Mouse (Mus musculus) liver, adult 2 months (tissue): Measurements from ENCODE around the gene Rd3. TPM values are rescaled to one million over a fixed set of nuclear protein-coding genes. Genes with fewer than 3 reads are reported as not detected.

Source experiments
- DNase-seq: peaks from one replicate; pipeline ENCODE4 v3.0.0-alpha.2; 2011; ENCODE audit warnings: low read depth, low spot score; ENCODE audit errors: extremely low read depth
- H3K27ac ChIP-seq: fragments of 200-500 bp; replicated peaks from 2 replicates; pipeline ENCODE4 v1.5.1; 2012; ENCODE audit warnings: low read depth, mild to moderate bottlenecking, control low read depth, inconsistent platforms, low read length; ENCODE audit not compliant: insufficient read depth
- H3K27me3 ChIP-seq: fragments of 200-500 bp; 2 replicates; pipeline ENCODE4 v1.6.1; 2012; ENCODE audit warnings: mild to moderate bottlenecking, moderate library complexity, low read length, inconsistent platforms; ENCODE audit not compliant: control insufficient read depth, insufficient read depth
- H3K36me3 ChIP-seq: fragments of 200-500 bp; 2 replicates; pipeline ENCODE4 v1.6.1; 2012; ENCODE audit warnings: low read length, inconsistent platforms; ENCODE audit not compliant: control insufficient read depth, insufficient read depth
- H3K4me1 ChIP-seq: fragments of 200-500 bp; 2 replicates; pipeline ENCODE4 v1.6.1; 2011; ENCODE audit warnings: low read length; ENCODE audit not compliant: control insufficient read depth, insufficient read depth
- H3K4me3 ChIP-seq: fragments of 200-500 bp; 2 replicates; pipeline ENCODE4 v1.5.1; 2011; ENCODE audit warnings: low read depth, mild to moderate bottlenecking, control low read depth, low read length, moderate library complexity; ENCODE audit not compliant: insufficient read depth
- H3K79me2 ChIP-seq: fragments of 200-500 bp; 2 replicates; pipeline ENCODE4 v1.6.1; 2012; ENCODE audit warnings: inconsistent platforms, mild to moderate bottlenecking, low read length, moderate library complexity; ENCODE audit not compliant: control insufficient read depth, insufficient read depth
- H3K9ac ChIP-seq: fragments of 200-500 bp; 2 replicates; pipeline ENCODE4 v1.6.1; 2012; ENCODE audit warnings: low read depth, mild to moderate bottlenecking, control low read depth, inconsistent platforms, low read length
- CTCF ChIP-seq: fragments of 200-500 bp; IDR thresholded peaks from 2 replicates; pipeline ENCODE4 v1.5.1; 2011; ENCODE audit warnings: low read depth, low read length, control low read depth
- POLR2A ChIP-seq: fragments of 200-500 bp; IDR thresholded peaks from 2 replicates; pipeline ENCODE4 v1.6.1; 2011; ENCODE audit warnings: low read length, control low read depth; ENCODE audit not compliant: insufficient read depth; ENCODE audit errors: extremely low read depth
- WGBS: fragments of 180-500 bp; shearing (Covaris S2); methylation state at CpG from one replicate; pipeline ENCODE4 v1.1.7; 2018; 5-methylcytosine and 5-hydroxymethylcytosine counted together
- polyA plus RNA-seq: library from polyadenylated mRNA; depleted of rRNA; stranded (reverse); fragments of >200 nt; gene quantifications from 2 replicates; pipeline ENCODE4 v1.2.3, GENCODE M21; 2012; rRNA removed
- total RNA-seq: library from RNA; depleted of rRNA; stranded (reverse); fragments of >200 nt; gene quantifications from 2 replicates; pipeline ENCODE4 v1.2.3, GENCODE M21; 2014; rRNA removed

The Rd3 gene
- total and polyA plus RNA-seq, 2 experiments, result 0.46 to 1.6 TPM

DNA sequence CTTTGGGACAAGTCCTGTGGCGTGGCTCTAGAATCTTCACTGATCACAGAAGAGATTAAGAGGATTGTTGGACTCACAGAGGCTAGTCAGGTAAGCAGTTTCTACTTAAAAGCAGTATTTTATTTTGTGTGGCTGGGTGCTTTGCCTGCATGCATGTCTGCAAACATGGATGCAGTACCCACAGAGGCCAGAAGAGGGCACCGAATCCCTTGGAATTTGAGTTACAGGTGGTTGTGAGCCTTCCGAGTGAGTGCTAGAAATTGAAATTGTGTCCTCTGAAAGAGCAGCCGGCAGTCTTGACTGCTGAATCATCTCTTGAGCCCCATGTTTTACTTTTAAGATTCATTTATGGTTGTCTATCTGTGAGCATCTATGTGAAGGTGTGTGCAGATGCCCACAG is 18.3 kb downstream of the Rd3 start:
- H3K4me3 ChIP-seq, result no peak overlapping the region
- no peak overlapping the region for H3K9ac ChIP-seq
- H3K36me3 ChIP-seq, result peaks cover 3% of the 10 kb centered on the region; the same call in 1 of the 2 replicates
- H3K27ac ChIP-seq, result peak overlapping the region; percentile 30
- no peaks in the 10 kb centered on the region for H3K27me3 ChIP-seq
- peak; percentile 63 for DNase-seq
- TF ChIP-seq POLR2A (no peak), CTCF (peak; percentile 69)
- H3K4me1 ChIP-seq, result peaks cover 5% of the 10 kb centered on the region; the same call in 1 of the 2 replicates
- H3K79me2 ChIP-seq, result no peaks in the 10 kb centered on the region
- 72% methylated on average over 4 of the region's 4 CpGs for WGBS

- Histone ChIP-seq H3K9ac (no peak overlapping the region), H3K4me3 (no peak overlapping the region), H3K27me3 (no peaks in the 10 kb centered on the region), H3K27ac (peak overlapping the region; percentile 42), H3K4me1 (peaks cover 5% of the 10 kb centered on the region; the same call in 1 of the 2 replicates), H3K79me2 (no peaks in the 10 kb centered on the region), H3K36me3 (peaks cover 5% of the 10 kb centered on the region)
- DNase-seq, result peak; percentile 95
- 54% methylated on average over 7 of the region's 7 CpGs for WGBS
- TF ChIP-seq CTCF, result no peak
- no peak for TF ChIP-seq POLR2A
These were observed 18.7 kb downstream of the Rd3 start for GRCm38 (mm10) chr1:191995916-191996315.

DNA sequence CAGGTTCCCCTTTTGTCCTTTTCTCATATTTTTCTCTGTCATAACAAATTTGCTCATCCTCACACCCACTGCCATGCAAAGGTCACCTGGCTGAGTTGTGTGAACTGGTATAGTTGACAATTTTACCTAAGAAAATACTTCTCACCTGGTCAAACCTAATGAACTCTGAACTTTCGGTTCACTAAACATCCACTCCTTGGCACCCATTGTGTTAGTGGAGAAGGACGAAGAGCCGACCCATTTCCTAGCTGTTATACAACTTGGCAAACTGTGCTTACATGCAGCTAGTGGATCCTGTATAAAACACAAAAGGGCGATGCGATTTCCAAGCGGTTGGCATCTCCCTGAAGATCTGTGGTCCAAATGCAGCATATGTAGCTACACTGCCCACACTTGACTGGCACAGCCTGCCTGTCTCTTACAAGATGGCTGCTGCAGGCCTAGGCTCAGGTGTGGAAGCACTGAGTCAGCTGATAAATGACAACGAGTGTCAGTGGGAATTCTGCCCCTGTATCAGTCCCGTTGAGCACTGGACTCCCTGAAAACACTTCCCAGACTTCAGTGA is 19.5 kb downstream of the Rd3 start:
- peak; percentile 88 for DNase-seq
- peaks cover 5% of the 10 kb centered on the region; the same call in 1 of the 2 replicates for H3K4me1 ChIP-seq
- peaks cover 7% of the 10 kb centered on the region for H3K36me3 ChIP-seq
- no peaks in the 10 kb centered on the region for H3K27me3 ChIP-seq
- H3K9ac ChIP-seq, result no peak overlapping the region
- WGBS, result 45% methylated on average over 8 of the region's 8 CpGs
- TF ChIP-seq CTCF, result no peak
- H3K27ac ChIP-seq, result peak overlapping the region; percentile 20
- no peaks in the 10 kb centered on the region for H3K79me2 ChIP-seq
- no peak overlapping the region for H3K4me3 ChIP-seq

GRCm38 (mm10) chr1:191999022-191999421 is 21.9 kb downstream of the Rd3 start:
- no peak for TF ChIP-seq POLR2A
- TF ChIP-seq CTCF, result no peak
- Histone ChIP-seq H3K36me3 (peaks cover 7% of the 10 kb centered on the region), H3K27ac (no peak overlapping the region), H3K4me3 (no peak overlapping the region), H3K9ac (no peak overlapping the region), H3K4me1 (peaks cover 5% of the 10 kb centered on the region; the same call in 1 of the 2 replicates), H3K27me3 (no peaks in the 10 kb centered on the region), H3K79me2 (no peaks in the 10 kb centered on the region)
- DNase-seq, result peak; percentile 51

Other genes with a start within 250 kb of the Rd3 start
- 0.46 and 2.8 TPM in 2 replicates for gene Nek2, start 155.9 kb upstream of the Rd3 start, total RNA-seq
- gene Nek2, start 155.9 kb upstream of the Rd3 start, polyA plus RNA-seq, result 0.28 and 0.45 TPM in 2 replicates
- gene Slc30a1, start 70.6 kb upstream of the Rd3 start, total RNA-seq, result 22.6 and 24.4 TPM in 2 replicates
- 11.3 and 13.6 TPM in 2 replicates for gene Slc30a1, start 70.6 kb upstream of the Rd3 start, polyA plus RNA-seq
- 7.3 and 7.5 TPM in 2 replicates for gene Traf5, start 115.2 kb downstream of the Rd3 start, total RNA-seq
- gene Traf5, start 115.2 kb downstream of the Rd3 start, polyA plus RNA-seq, result 3.3 and 3.5 TPM in 2 replicates
- gene Rcor3, start 160.7 kb downstream of the Rd3 start, total RNA-seq, result 10.9 and 11.5 TPM in 2 replicates
- 10.5 and 13.7 TPM in 2 replicates for gene Rcor3, start 160.7 kb downstream of the Rd3 start, polyA plus RNA-seq
- not detected in 2 replicates for gene Kcnh1, start 213.4 kb downstream of the Rd3 start, total RNA-seq
- gene Kcnh1, start 213.4 kb downstream of the Rd3 start, polyA plus RNA-seq, result not detected in 2 replicates